Mouse (Mus musculus): ENCODE measurements around the gene Hist1h4d. TPM values are rescaled to one million over a fixed set of nuclear protein-coding genes. Genes with fewer than 3 reads are reported as not detected.
A peak's percentile ranks its signal among the peaks of the same experiment; 100 is the strongest.
"Not testable (repeated sequence)": the region's sequence is repeated elsewhere in the genome, so short reads cannot be mapped to it uniquely, and the experiment has no call there.

The Hist1h4d gene
- polyA plus RNA-seq, 1 experiment from 2014 or later: 65.8 TPM

- Histone ChIP-seq H3K4me3 (peak overlapping the region; percentile 43), H3K9ac (peak overlapping the region; percentile 61), H3K27ac (peak overlapping the region; percentile 86), H3K4me1 (peaks cover 22% of the 10 kb centered on the region), H3K4me2 (replicated peaks) (peak overlapping the region; percentile 72)
- under 1% methylated on average over 16 of the region's 34 CpGs for WGBS
- not testable (repeated sequence) for H3K9me3 ChIP-seq; ATAC-seq (ENCODE audit: low FRiP score, low read depth); H3K27me3 ChIP-seq (replicated peaks); H3K36me3 ChIP-seq
Measured at GRCm38 (mm10) chr13:23571504-23572217, 9.7 kb upstream of the Hist1h4d start.

- H3K27ac ChIP-seq: peak overlapping the region; percentile 86; the same call in 1 of the 2 replicates
- ATAC-seq (ENCODE audit: low FRiP score, low read depth): no peak
- 53% methylated on average over 2 of the region's 2 CpGs for WGBS
Measured at GRCm38 (mm10) chr13:23572218-23573033, 9.0 kb upstream of the Hist1h4d start.

GRCm38 (mm10) chr13:23573034-23573897 is 8.1 kb upstream of the Hist1h4d start:
- H3K4me3 ChIP-seq: peak overlapping the region; percentile 25
- WGBS: 13% methylated on average over 20 of the region's 20 CpGs
- peaks cover 28% of the 10 kb centered on the region for H3K4me1 ChIP-seq
- peak overlapping the region; percentile 62 for H3K27ac ChIP-seq
- H3K9ac ChIP-seq: peak overlapping the region; percentile 47
- not testable (repeated sequence) for H3K9me3 ChIP-seq; H3K36me3 ChIP-seq; H3K27me3 ChIP-seq (replicated peaks); ATAC-seq (ENCODE audit: low FRiP score, low read depth)
- peak overlapping the region; percentile 72 for H3K4me2 ChIP-seq (replicated peaks)

More at GRCm38 (mm10) chr13:23572218-23573033, 9.0 kb upstream of the Hist1h4d start:
- no peaks in the 10 kb centered on the region for H3K9me3 ChIP-seq
- H3K4me1 ChIP-seq: peaks cover 28% of the 10 kb centered on the region
- H3K27me3 ChIP-seq (replicated peaks): no peaks in the 10 kb centered on the region
- H3K9ac ChIP-seq: peak overlapping the region; percentile 61
- peak overlapping the region; percentile 43 for H3K4me3 ChIP-seq
- H3K36me3 ChIP-seq: no peaks in the 10 kb centered on the region
- peak overlapping the region; percentile 72 for H3K4me2 ChIP-seq (replicated peaks)

GRCm38 (mm10) chr13:23573898-23574524 is 7.4 kb upstream of the Hist1h4d start, which contains the start of the genes Hist1h2bf and Hist1h2ad:
Hist1h2bf (minus strand) TSS chr13:23574196.
Hist1h2ad (plus strand) TSS chr13:23574381.
- Histone ChIP-seq H3K4me3 (peak within 1 kb of the TSS; percentile 25), H3K27ac (peak within 1 kb of the TSS; percentile 62), H3K9ac (peak within 1 kb of the TSS; percentile 47), H3K4me1 (peaks cover 28% of the 10 kb centered on the region), H3K4me2 (replicated peaks) (peak within 1 kb of the TSS; percentile 72)
- peak; percentile 90 for ATAC-seq (ENCODE audit: low FRiP score, low read depth)
- H3K36me3 ChIP-seq; H3K27me3 ChIP-seq (replicated peaks); H3K9me3 ChIP-seq: not testable (repeated sequence)
- under 1% methylated on average over 42 of the region's 42 CpGs for whole genome bisulfite sequencing

GRCm38 (mm10) chr13:23574546-23575170 is 6.7 kb upstream of the Hist1h4d start:
- H3K4me1 ChIP-seq: peaks cover 28% of the 10 kb centered on the region
- WGBS: 1% methylated on average over 11 of the region's 39 CpGs
- peak overlapping the region; percentile 45; the same call in 1 of the 2 replicates for H3K9ac ChIP-seq
- H3K27me3 ChIP-seq (replicated peaks); H3K9me3 ChIP-seq; H3K27ac ChIP-seq; H3K36me3 ChIP-seq: not testable (repeated sequence)
- peak; percentile 5 for ATAC-seq (ENCODE audit: low FRiP score, low read depth)
- H3K4me2 ChIP-seq (replicated peaks): peak overlapping the region; percentile 72
- peak overlapping the region; percentile 25; the same call in 1 of the 2 replicates for H3K4me3 ChIP-seq

GRCm38 (mm10) chr13:23575271-23575851 is 6.0 kb upstream of the Hist1h4d start, which contains the start of gene Hist1h3d:
Hist1h3d (plus strand) TSS chr13:23575763.
- Histone ChIP-seq H3K9ac (peak within 1 kb of the TSS; percentile 65), H3K36me3 (no peaks in the 10 kb centered on the region), H3K27me3 (replicated peaks) (no peaks in the 10 kb centered on the region), H3K4me1 (peaks cover 24% of the 10 kb centered on the region), H3K4me2 (replicated peaks) (peak within 1 kb of the TSS; percentile 62), H3K9me3 (no peaks in the 10 kb centered on the region), H3K27ac (peak within 1 kb of the TSS; percentile 51; the same call in 1 of the 2 replicates), H3K4me3 (peak within 1 kb of the TSS; percentile 41)
- under 1% methylated on average over 18 of the region's 18 CpGs for WGBS
- peak; percentile 51 for ATAC-seq (ENCODE audit: low FRiP score, low read depth)

- H3K4me1 ChIP-seq: peaks cover 24% of the 10 kb centered on the region
- H3K4me2 ChIP-seq (replicated peaks): peak overlapping the region; percentile 62
- not testable (repeated sequence) for ATAC-seq (ENCODE audit: low FRiP score, low read depth); H3K9me3 ChIP-seq; H3K36me3 ChIP-seq; H3K27me3 ChIP-seq (replicated peaks)
- H3K4me3 ChIP-seq: peak overlapping the region; percentile 41
- peak overlapping the region; percentile 51; the same call in 1 of the 2 replicates for H3K27ac ChIP-seq
- peak overlapping the region; percentile 65 for H3K9ac ChIP-seq
- 2% methylated on average over 19 of the region's 40 CpGs for WGBS
Measured at GRCm38 (mm10) chr13:23575864-23576313, 5.5 kb upstream of the Hist1h4d start.

GRCm38 (mm10) chr13:23576351-23576881 is 5.0 kb upstream of the Hist1h4d start:
- Histone ChIP-seq H3K9ac (peak overlapping the region; percentile 65), H3K27me3 (replicated peaks) (no peaks in the 10 kb centered on the region), H3K36me3 (no peaks in the 10 kb centered on the region), H3K27ac (peak overlapping the region; percentile 51; the same call in 1 of the 2 replicates), H3K9me3 (no peaks in the 10 kb centered on the region), H3K4me3 (peak overlapping the region; percentile 41), H3K4me2 (replicated peaks) (peak overlapping the region; percentile 62), H3K4me1 (peaks cover 24% of the 10 kb centered on the region)
- ATAC-seq (ENCODE audit: low FRiP score, low read depth): no peak
- 7% methylated on average over 7 of the region's 7 CpGs for WGBS

- no peak overlapping the region for H3K27ac ChIP-seq
- H3K9me3 ChIP-seq: no peaks in the 10 kb centered on the region
- H3K36me3 ChIP-seq: no peaks in the 10 kb centered on the region
- ATAC-seq (ENCODE audit: low FRiP score, low read depth): no peak
- no peaks in the 10 kb centered on the region for H3K27me3 ChIP-seq (replicated peaks)
- peak overlapping the region; percentile 62 for H3K4me2 ChIP-seq (replicated peaks)
- H3K4me1 ChIP-seq: peaks cover 27% of the 10 kb centered on the region
- 57% methylated on average over 6 of the region's 6 CpGs for WGBS
- no peak overlapping the region for H3K9ac ChIP-seq
- 0 out of 2 replicates have a peak overlapping the region, but pooled peaks have one; percentile 41 for H3K4me3 ChIP-seq
Measured at GRCm38 (mm10) chr13:23576906-23577639, 4.3 kb upstream of the Hist1h4d start.

- WGBS: 88% methylated on average over 1 of the region's 1 CpGs
- ATAC-seq (ENCODE audit: low FRiP score, low read depth): no peak
Measured at GRCm38 (mm10) chr13:23577835-23578234, 3.6 kb upstream of the Hist1h4d start.

More at GRCm38 (mm10) chr13:23577835-23578234, 3.6 kb upstream of the Hist1h4d start:
- H3K27ac ChIP-seq: no peak overlapping the region
- no peaks in the 10 kb centered on the region for H3K9me3 ChIP-seq
- no peaks in the 10 kb centered on the region for H3K36me3 ChIP-seq
- no peak overlapping the region for H3K4me3 ChIP-seq
- no peak overlapping the region for H3K9ac ChIP-seq
- no peaks in the 10 kb centered on the region for H3K27me3 ChIP-seq (replicated peaks)
- H3K4me1 ChIP-seq: peaks cover 26% of the 10 kb centered on the region
- H3K4me2 ChIP-seq (replicated peaks): no peak overlapping the region; the same call in 1 of the 2 replicates
